Comparison of ENCODE assay signal across 12 mouse cellular contexts in genomic region chrX:153974450-153974849, GRCm38 (mm10). TPM values are rescaled to one million over a fixed set of nuclear protein-coding genes. Genes with fewer than 3 reads are reported as not detected.
DNase-seq lines count a peak whose midpoint lies in the region; ATAC-seq and TF ChIP-seq lines count a peak whose summit lies in the region.
"Had no signal": no experiment of that assay in that cellular context is flagged by ENCODE, and none has a peak within 500 bp of the region (broad histone marks: within the 10 kb centered on the region; RNA-seq: fewer than 3 reads in every experiment).

No protein-coding gene starts in this region.

- H3K27ac ChIP-seq in hindbrain, embryonic 11.5 days (ENCODE audit: low read depth, low read length): no peak overlapping the region
- no peak overlapping the region for H3K27ac ChIP-seq in hindbrain, embryonic 13.5 days
- no peak overlapping the region for H3K27ac ChIP-seq in midbrain, postnatal 0 days (ENCODE audit: low read depth, low read length)
- no peak overlapping the region for H3K27ac ChIP-seq in midbrain, embryonic 16.5 days (ENCODE audit: low read length)
- no peak overlapping the region for H3K27ac ChIP-seq in cerebellum, adult 2 months (ENCODE audit: insufficient read depth, low read length)
- H3K27ac ChIP-seq: hindbrain, embryonic 15.5 days had no signal

- no peaks in the 10 kb centered on the region for H3K27me3 ChIP-seq in hindbrain, embryonic 11.5 days (ENCODE audit: control insufficient read depth, insufficient read depth, low read length)
- H3K27me3 ChIP-seq in hindbrain, embryonic 13.5 days: no peaks in the 10 kb centered on the region
- H3K27me3 ChIP-seq in midbrain, postnatal 0 days (ENCODE audit: insufficient read depth, low read length): no peaks in the 10 kb centered on the region
- no peaks in the 10 kb centered on the region for H3K27me3 ChIP-seq in midbrain, embryonic 16.5 days (ENCODE audit: control insufficient read depth, insufficient read depth, low read depth, low read length)
- no peaks in the 10 kb centered on the region for H3K27me3 ChIP-seq in cerebellum, adult 2 months (ENCODE audit: control insufficient read depth, insufficient read depth, low read length)
- H3K27me3 ChIP-seq: hindbrain, embryonic 15.5 days had no signal

- ATAC-seq in hindbrain, embryonic 11.5 days (ENCODE audit: low FRiP score): no peak
- no peak for ATAC-seq in hindbrain, embryonic 13.5 days (ENCODE audit: low FRiP score)
- no peak for ATAC-seq in midbrain, postnatal 0 days (ENCODE audit: low FRiP score)
- no peak for ATAC-seq in midbrain, embryonic 16.5 days

- H3K4me3 ChIP-seq in hindbrain, embryonic 11.5 days (ENCODE audit: low read depth, low read length): no peak overlapping the region
- no peak overlapping the region for H3K4me3 ChIP-seq in hindbrain, embryonic 13.5 days
- H3K4me3 ChIP-seq in midbrain, postnatal 0 days (ENCODE audit: low read depth, low read length): no peak overlapping the region
- H3K4me3 ChIP-seq in midbrain, embryonic 16.5 days (ENCODE audit: low read depth, low read length): no peak overlapping the region
- H3K4me3 ChIP-seq in cerebellum, adult 2 months (replicated peaks; ENCODE audit: insufficient read depth, low read depth, low read length): no peak overlapping the region
- H3K4me3 ChIP-seq: hindbrain, embryonic 15.5 days had no signal

- 20% methylated on average over 2 of the region's 2 CpGs for WGBS in hindbrain, embryonic 11.5 days
- 16% methylated on average over 2 of the region's 2 CpGs for WGBS in hindbrain, embryonic 13.5 days
- 13% methylated on average over 2 of the region's 2 CpGs for WGBS in midbrain, postnatal 0 days
- WGBS in midbrain, embryonic 16.5 days: 11% methylated on average over 2 of the region's 2 CpGs
- 4% methylated on average over 2 of the region's 2 CpGs for WGBS in cerebellum, adult 2 months

- no peak overlapping the region for H3K9ac ChIP-seq in hindbrain, embryonic 11.5 days (ENCODE audit: low read depth, low read length)
- H3K9ac ChIP-seq in hindbrain, embryonic 13.5 days: no peak overlapping the region
- no peak overlapping the region for H3K9ac ChIP-seq in midbrain, postnatal 0 days (replicated peaks; ENCODE audit: low read length, poor library complexity, severe bottlenecking)
- no peak overlapping the region for H3K9ac ChIP-seq in midbrain, embryonic 16.5 days (ENCODE audit: low read depth, low read length)
- H3K9ac ChIP-seq: hindbrain, embryonic 15.5 days had no signal

- TF ChIP-seq CTCF in midbrain, postnatal 0 days (IDR thresholded peaks at IDR 0.05): peak; percentile 52
- TF ChIP-seq CTCF in brain, embryonic 14.5 days (IDR thresholded peaks at IDR 0.05; ENCODE audit: borderline replicate concordance, extremely low read depth, insufficient read depth, insufficient read length): peak; percentile 51; the same call in 1 of the 2 replicates
- TF ChIP-seq CTCF in cerebellum, adult 2 months (IDR thresholded peaks at IDR 0.05; ENCODE audit: borderline replicate concordance, insufficient read depth, low read depth, low read length): no peak

- peak; percentile 2 for DNase-seq in hindbrain, embryonic 11.5 days (ENCODE audit: low spot score)
- peak; percentile 3 for DNase-seq in midbrain, postnatal 0 days (ENCODE audit: low spot score)
- DNase-seq in brain, embryonic 14.5 days (ENCODE audit: low read depth): peak; percentile 14
- peak; percentile 17 for DNase-seq in thymus, postnatal 0 days (ENCODE audit: low spot score)
- DNase-seq in cerebellum, adult 2 months: no peak
- no peak for DNase-seq in adrenal gland, postnatal 4 days (ENCODE audit: low spot score in 2 of 2)

- H3K36me3 ChIP-seq in hindbrain, embryonic 11.5 days (ENCODE audit: control insufficient read depth, insufficient read depth, low read length): no peaks in the 10 kb centered on the region
- H3K36me3 ChIP-seq in hindbrain, embryonic 13.5 days: no peaks in the 10 kb centered on the region
- no peaks in the 10 kb centered on the region for H3K36me3 ChIP-seq in midbrain, postnatal 0 days (ENCODE audit: insufficient read depth, low read length)
- H3K36me3 ChIP-seq in midbrain, embryonic 16.5 days (ENCODE audit: control insufficient read depth, insufficient read depth, low read length): no peaks in the 10 kb centered on the region
- H3K36me3 ChIP-seq: hindbrain, embryonic 15.5 days had no signal

- no peaks in the 10 kb centered on the region for H3K9me3 ChIP-seq in hindbrain, embryonic 11.5 days (ENCODE audit: control insufficient read depth, low read length)
- H3K9me3 ChIP-seq in hindbrain, embryonic 13.5 days: no peaks in the 10 kb centered on the region
- H3K9me3 ChIP-seq in midbrain, postnatal 0 days (ENCODE audit: low read length): no peaks in the 10 kb centered on the region
- no peaks in the 10 kb centered on the region for H3K9me3 ChIP-seq in midbrain, embryonic 16.5 days (replicated peaks; ENCODE audit: control insufficient read depth, low read length, poor library complexity, severe bottlenecking)
- H3K9me3 ChIP-seq: hindbrain, embryonic 15.5 days had no signal

- H3K4me2 ChIP-seq in hindbrain, embryonic 11.5 days (replicated peaks; ENCODE audit: low read depth, low read length): no peak overlapping the region
- no peak overlapping the region for H3K4me2 ChIP-seq in hindbrain, embryonic 13.5 days
- no peak overlapping the region for H3K4me2 ChIP-seq in midbrain, postnatal 0 days (ENCODE audit: low read depth, low read length, poor library complexity, severe bottlenecking)
- no peak overlapping the region for H3K4me2 ChIP-seq in midbrain, embryonic 16.5 days (ENCODE audit: low read length)
- H3K4me2 ChIP-seq: hindbrain, embryonic 15.5 days had no signal

- H3K4me1 ChIP-seq in hindbrain, embryonic 11.5 days (replicated peaks; ENCODE audit: control insufficient read depth, insufficient read depth, low read length): no peaks in the 10 kb centered on the region
- no peaks in the 10 kb centered on the region for H3K4me1 ChIP-seq in hindbrain, embryonic 13.5 days (replicated peaks)
- H3K4me1 ChIP-seq in midbrain, postnatal 0 days (ENCODE audit: insufficient read depth, low read length): no peaks in the 10 kb centered on the region
- H3K4me1 ChIP-seq in midbrain, embryonic 16.5 days (ENCODE audit: control insufficient read depth, insufficient read depth, low read length): no peaks in the 10 kb centered on the region
- H3K4me1 ChIP-seq in cerebellum, adult 2 months (ENCODE audit: control insufficient read depth, insufficient read depth, low read length): no peaks in the 10 kb centered on the region
- H3K4me1 ChIP-seq: hindbrain, embryonic 15.5 days had no signal

- no peak for TF ChIP-seq POLR2A in brain, embryonic 14.5 days (IDR thresholded peaks at IDR 0.05; ENCODE audit: borderline replicate concordance, extremely low read depth, insufficient read depth, insufficient read length, poor library complexity, severe bottlenecking)
- no peak for TF ChIP-seq POLR2A in cerebellum, adult 2 months (IDR thresholded peaks at IDR 0.05; ENCODE audit: borderline replicate concordance, insufficient read depth, low read length)

RNA-seq across cellular contexts. Expression of gene Samt1, which starts 38.0 kb away (rescaled TPM):
- not detected in 2 replicates for polyA plus RNA-seq in hindbrain, embryonic 11.5 days (2014; fragmentation: Nextera tagmentation; extraction: Ambion mirVana)
- polyA plus RNA-seq in hindbrain, embryonic 13.5 days (2015; fragmentation: Nextera tagmentation; extraction: Ambion mirVana): not detected in 2 replicates
- total RNA-seq in midbrain, postnatal 0 days (2014; rRNA removed): not detected in 2 replicates
- polyA plus RNA-seq in midbrain, postnatal 0 days (2015; fragmentation: Nextera tagmentation; extraction: Ambion mirVana): not detected in 2 replicates
- not detected in 2 replicates for polyA plus RNA-seq in midbrain, embryonic 16.5 days (2015; fragmentation: Nextera tagmentation; extraction: Ambion mirVana)
- not detected in 2 replicates for polyA plus RNA-seq in brain, embryonic 14.5 days (2012; rRNA removed)
- polyA plus RNA-seq in thymus, postnatal 0 days (2015; fragmentation: Nextera tagmentation; extraction: Ambion mirVana): not detected in 2 replicates
- not detected in 2 replicates for polyA plus RNA-seq in cerebellum, adult 2 months (2012; rRNA removed)
- total RNA-seq in adrenal gland, postnatal 4 days (2021): not detected
- polyA plus RNA-seq: frontal cortex, adult 2 months; hindbrain, embryonic 15.5 days; limb, embryonic 14.5 days; small intestine, adult 2 months had no signal

RNA-seq across cellular contexts. Expression of gene 4921511M17Rik, which starts 59.2 kb away (rescaled TPM):
- polyA plus RNA-seq in hindbrain, embryonic 11.5 days (2014; fragmentation: Nextera tagmentation; extraction: Ambion mirVana): not detected in 2 replicates
- not detected in 2 replicates for polyA plus RNA-seq in hindbrain, embryonic 13.5 days (2015; fragmentation: Nextera tagmentation; extraction: Ambion mirVana)
- total RNA-seq in midbrain, postnatal 0 days (2014; rRNA removed): not detected in 2 replicates
- polyA plus RNA-seq in midbrain, postnatal 0 days (2015; fragmentation: Nextera tagmentation; extraction: Ambion mirVana): not detected in 2 replicates
- polyA plus RNA-seq in midbrain, embryonic 16.5 days (2015; fragmentation: Nextera tagmentation; extraction: Ambion mirVana): not detected in 2 replicates
- polyA plus RNA-seq in brain, embryonic 14.5 days (2012; rRNA removed): not detected in 2 replicates
- polyA plus RNA-seq in thymus, postnatal 0 days (2015; fragmentation: Nextera tagmentation; extraction: Ambion mirVana): not detected in 2 replicates
- polyA plus RNA-seq in cerebellum, adult 2 months (2012; rRNA removed): not detected in 2 replicates
- total RNA-seq in adrenal gland, postnatal 4 days (2021): not detected
- polyA plus RNA-seq: frontal cortex, adult 2 months; hindbrain, embryonic 15.5 days; limb, embryonic 14.5 days; small intestine, adult 2 months had no signal

Comparison
In these comparisons a context has a peak if more than half of its experiments do, and no peak if none do; other contexts are left out.
1. DNase-seq: peak in hindbrain, embryonic 11.5 days (single experiment), midbrain, postnatal 0 days (single experiment), brain, embryonic 14.5 days (single experiment) and thymus, postnatal 0 days (single experiment); none in cerebellum, adult 2 months (0 of 2) and adrenal gland, postnatal 4 days (0 of 2).